Mouse (Mus musculus) CH12.LX (cell line): ENCODE data around the gene Nsmf.

Source experiments
- CTCF ChIP-seq, 2 experiments: IDR thresholded peaks in 1 of 2; conservative IDR thresholded peaks in 1 of 2; 2 replicates each; pipeline ENCODE4 v1.5.1; 2011 to 2012; ENCODE audit warnings: low read depth in 2 of 2, low read length in 2 of 2, improper control_type of control experiment in 1 of 2, inconsistent platforms in 1 of 2, mild to moderate bottlenecking in 1 of 2, moderate library complexity in 1 of 2
- MYC ChIP-seq: IDR thresholded peaks from 2 replicates; pipeline ENCODE4 v1.6.1; 2011; ENCODE audit warnings: low read depth, mild to moderate bottlenecking, improper control_type of control experiment, low read length

- TF ChIP-seq CTCF (conservative IDR thresholded peaks at IDR 0.05 in 1 of 2, IDR thresholded peaks at IDR 0.05 in 1 of 2; ENCODE audit: low read depth in 2 of 2, low read length in 2 of 2), result peak in 1 of 2 experiments; percentile 44; a peak in 3 of 4 replicates
- TF ChIP-seq MYC, result no peak
These were observed 31.5 kb upstream of the Nsmf start for GRCm38 (mm10) chr2:25022678-25023077.
